Mouse (Mus musculus): ENCODE data around the gene Rpl22. TPM values are rescaled to one million over a fixed set of nuclear protein-coding genes. Genes with fewer than 3 reads are reported as not detected.

Gene Rpl22
- 47.5 and 49.7 TPM in 2 replicates for polyA plus RNA-seq (2012; rRNA removed)

- peak within 1 kb of the TSS; percentile 86 for H3K27ac ChIP-seq (ENCODE audit: control insufficient read depth, insufficient read depth, low read depth, low read length)
- peak; percentile 91 for TF ChIP-seq POLR2A (IDR thresholded peaks at IDR 0.05; ENCODE audit: control insufficient read depth, low read depth, low read length)
- peak; percentile 21; the same call in 1 of the 2 replicates for TF ChIP-seq CTCF (IDR thresholded peaks at IDR 0.05; ENCODE audit: control insufficient read depth, insufficient read depth, insufficient replicate concordance, low read depth, low read length)
- no peaks in the 10 kb centered on the region for H3K36me3 ChIP-seq (ENCODE audit: control insufficient read depth, insufficient read depth, low read length)
- no peaks in the 10 kb centered on the region for H3K27me3 ChIP-seq (ENCODE audit: control insufficient read depth, insufficient read depth, low read length)
- peak within 1 kb of the TSS; percentile 88 for H3K4me3 ChIP-seq (ENCODE audit: control insufficient read depth, low read depth, low read length)
- peaks cover 13% of the 10 kb centered on the region for H3K4me1 ChIP-seq (ENCODE audit: control insufficient read depth, insufficient read depth, low read length)
These were observed at the start of gene Rpl22 for GRCm38 (mm10) chr4:152325574-152326411. TSS of gene Rpl22 (plus strand) at chr4:152325742.

DNA sequence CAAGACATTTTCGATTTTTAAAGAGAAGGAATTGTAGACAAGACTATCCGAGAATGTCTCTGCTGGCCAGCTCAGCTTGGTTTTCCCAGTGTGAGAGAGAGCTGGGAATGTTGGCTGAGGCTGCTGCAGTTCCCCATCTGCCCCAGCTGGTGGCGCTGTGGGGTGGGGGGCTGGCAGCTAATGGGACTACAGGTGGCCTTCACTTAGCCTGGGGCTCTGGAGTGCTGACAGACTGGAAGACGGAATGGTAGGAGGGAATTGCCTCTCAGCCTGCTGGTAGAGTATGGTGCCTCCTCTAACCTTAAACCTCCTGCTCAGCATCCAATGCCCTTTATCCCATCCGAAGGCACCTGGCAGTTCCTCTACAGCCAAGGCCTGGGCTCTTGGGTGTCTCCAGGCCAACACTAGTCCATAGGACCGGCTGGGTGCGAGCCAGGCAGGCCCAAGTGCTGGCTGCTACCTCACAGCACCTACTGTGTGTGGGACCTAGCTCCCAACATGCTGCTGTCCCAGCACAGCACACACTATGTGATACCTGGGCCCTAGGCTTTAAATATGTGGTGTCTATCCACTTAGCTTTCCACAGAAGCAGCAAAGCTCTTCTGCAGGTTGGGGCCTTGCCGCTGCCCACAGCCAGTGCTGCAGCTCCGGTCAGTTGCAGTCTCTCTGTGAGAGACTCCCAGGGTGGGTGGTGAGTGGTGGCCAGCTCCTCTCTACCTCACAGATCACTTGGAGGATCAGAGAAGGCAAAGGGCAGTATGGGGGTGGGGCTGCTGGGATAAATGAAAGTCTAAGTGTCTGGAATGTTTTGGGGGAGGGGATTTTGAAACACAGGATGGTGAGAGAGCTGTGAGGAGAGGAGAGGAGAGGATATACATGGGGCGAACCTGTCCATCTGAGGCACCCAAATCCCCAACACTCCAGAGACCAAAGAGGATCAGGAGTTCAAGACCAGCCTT is 48.9 kb upstream of the Rpl22 start:
- Histone ChIP-seq H3K27ac (ENCODE audit: control insufficient read depth, insufficient read depth, low read depth, low read length) (no peak overlapping the region), H3K27me3 (ENCODE audit: control insufficient read depth, insufficient read depth, low read length) (no peaks in the 10 kb centered on the region), H3K4me1 (ENCODE audit: control insufficient read depth, insufficient read depth, low read length) (peaks cover 8% of the 10 kb centered on the region), H3K4me3 (ENCODE audit: control insufficient read depth, low read depth, low read length) (peak overlapping the region; percentile 65), H3K36me3 (ENCODE audit: control insufficient read depth, insufficient read depth, low read length) (no peaks in the 10 kb centered on the region)
- TF ChIP-seq POLR2A (IDR thresholded peaks at IDR 0.05; ENCODE audit: control insufficient read depth, low read depth, low read length) (no peak), CTCF (IDR thresholded peaks at IDR 0.05; ENCODE audit: control insufficient read depth, insufficient read depth, insufficient replicate concordance, low read depth, low read length) (peak; percentile 88)

GRCm38 (mm10) chr4:152277916-152278315 is 47.6 kb upstream of the Rpl22 start:
- TF ChIP-seq CTCF (IDR thresholded peaks at IDR 0.05; ENCODE audit: control insufficient read depth, insufficient read depth, insufficient replicate concordance, low read depth, low read length) = peak; percentile 54; the same call in 1 of the 2 replicates
- TF ChIP-seq POLR2A (IDR thresholded peaks at IDR 0.05; ENCODE audit: control insufficient read depth, low read depth, low read length) = no peak
- no peaks in the 10 kb centered on the region for H3K27me3 ChIP-seq (ENCODE audit: control insufficient read depth, insufficient read depth, low read length)
- no peak overlapping the region for H3K27ac ChIP-seq (ENCODE audit: control insufficient read depth, insufficient read depth, low read depth, low read length)
- peaks cover 15% of the 10 kb centered on the region for H3K4me1 ChIP-seq (ENCODE audit: control insufficient read depth, insufficient read depth, low read length)
- no peak overlapping the region for H3K4me3 ChIP-seq (ENCODE audit: control insufficient read depth, low read depth, low read length)
- no peaks in the 10 kb centered on the region for H3K36me3 ChIP-seq (ENCODE audit: control insufficient read depth, insufficient read depth, low read length)

- Histone ChIP-seq H3K4me1 (ENCODE audit: control insufficient read depth, insufficient read depth, low read length) (peaks cover 23% of the 10 kb centered on the region), H3K27ac (ENCODE audit: control insufficient read depth, insufficient read depth, low read depth, low read length) (no peak overlapping the region), H3K27me3 (ENCODE audit: control insufficient read depth, insufficient read depth, low read length) (no peaks in the 10 kb centered on the region), H3K36me3 (ENCODE audit: control insufficient read depth, insufficient read depth, low read length) (no peaks in the 10 kb centered on the region), H3K4me3 (ENCODE audit: control insufficient read depth, low read depth, low read length) (no peak overlapping the region)
- TF ChIP-seq POLR2A (IDR thresholded peaks at IDR 0.05; ENCODE audit: control insufficient read depth, low read depth, low read length) (no peak), CTCF (IDR thresholded peaks at IDR 0.05; ENCODE audit: control insufficient read depth, insufficient read depth, insufficient replicate concordance, low read depth, low read length) (no peak)
These were observed 46.6 kb upstream of the Rpl22 start for GRCm38 (mm10) chr4:152278986-152279385.

GRCm38 (mm10) chr4:152281601-152282000 is 43.9 kb upstream of the Rpl22 start:
- Histone ChIP-seq H3K4me1 (ENCODE audit: control insufficient read depth, insufficient read depth, low read length) (peaks cover 26% of the 10 kb centered on the region), H3K27me3 (ENCODE audit: control insufficient read depth, insufficient read depth, low read length) (no peaks in the 10 kb centered on the region), H3K4me3 (ENCODE audit: control insufficient read depth, low read depth, low read length) (no peak overlapping the region), H3K36me3 (ENCODE audit: control insufficient read depth, insufficient read depth, low read length) (no peaks in the 10 kb centered on the region), H3K27ac (ENCODE audit: control insufficient read depth, insufficient read depth, low read depth, low read length) (no peak overlapping the region)
- no peak for TF ChIP-seq CTCF (IDR thresholded peaks at IDR 0.05; ENCODE audit: control insufficient read depth, insufficient read depth, insufficient replicate concordance, low read depth, low read length)
- no peak for TF ChIP-seq POLR2A (IDR thresholded peaks at IDR 0.05; ENCODE audit: control insufficient read depth, low read depth, low read length)

- Histone ChIP-seq H3K27ac (ENCODE audit: control insufficient read depth, insufficient read depth, low read depth, low read length) (no peak overlapping the region), H3K36me3 (ENCODE audit: control insufficient read depth, insufficient read depth, low read length) (no peaks in the 10 kb centered on the region), H3K4me1 (ENCODE audit: control insufficient read depth, insufficient read depth, low read length) (peaks cover 28% of the 10 kb centered on the region), H3K27me3 (ENCODE audit: control insufficient read depth, insufficient read depth, low read length) (no peaks in the 10 kb centered on the region), H3K4me3 (ENCODE audit: control insufficient read depth, low read depth, low read length) (peak overlapping the region; percentile 41)
- TF ChIP-seq POLR2A (IDR thresholded peaks at IDR 0.05; ENCODE audit: control insufficient read depth, low read depth, low read length) (no peak), CTCF (IDR thresholded peaks at IDR 0.05; ENCODE audit: control insufficient read depth, insufficient read depth, insufficient replicate concordance, low read depth, low read length) (no peak)
These were observed 42.8 kb upstream of the Rpl22 start for GRCm38 (mm10) chr4:152282721-152283120.

Measured in testis, adult 2 months (tissue).